Mouse (Mus musculus): ENCODE measurements around the gene Mocs1. TPM values are rescaled to one million over a fixed set of nuclear protein-coding genes. Genes with fewer than 3 reads are reported as not detected.

Mocs1 gene
- polyA plus RNA-seq, 1 experiment from 2014 or later = 8.0 TPM

DNA sequence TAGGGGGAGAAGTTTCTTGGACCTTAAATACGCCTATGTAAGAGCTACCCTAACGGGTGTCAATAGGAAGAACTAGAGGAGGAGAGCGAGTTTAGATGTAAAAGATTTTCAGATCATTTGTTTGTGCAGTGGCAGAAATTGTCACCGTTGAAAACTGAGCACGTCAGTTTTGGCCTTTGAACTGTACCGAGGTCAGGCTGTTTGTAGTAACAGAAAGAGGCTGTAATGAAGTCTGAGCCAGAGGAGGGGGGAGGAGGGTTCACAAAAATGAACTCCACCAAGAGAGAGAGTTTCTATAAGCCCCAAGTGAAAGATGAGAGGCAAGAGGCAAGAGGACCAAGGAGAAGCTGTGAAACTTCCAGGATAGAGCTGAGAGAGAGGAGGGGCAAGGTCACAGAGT is 8.3 kb upstream of the Mocs1 start:
- H3K9me3 ChIP-seq = no peaks in the 10 kb centered on the region
- H3K4me1 ChIP-seq (replicated peaks) = peaks cover 3% of the 10 kb centered on the region; the same call in 1 of the 2 replicates
- no peak overlapping the region for H3K9ac ChIP-seq
- no peaks in the 10 kb centered on the region for H3K27me3 ChIP-seq (replicated peaks)
- WGBS = 57% methylated on average over 6 of the region's 6 CpGs
- no peak overlapping the region for H3K4me3 ChIP-seq (replicated peaks)
- no peak overlapping the region for H3K27ac ChIP-seq
- ATAC-seq = no peak
- no peaks in the 10 kb centered on the region for H3K36me3 ChIP-seq
- H3K4me2 ChIP-seq (replicated peaks) = no peak overlapping the region

- no peak overlapping the region for H3K27ac ChIP-seq
- no peaks in the 10 kb centered on the region for H3K27me3 ChIP-seq (replicated peaks)
- peaks cover 3% of the 10 kb centered on the region; the same call in 1 of the 2 replicates for H3K4me1 ChIP-seq (replicated peaks)
- WGBS = 58% methylated on average over 3 of the region's 3 CpGs
- no peak overlapping the region for H3K4me3 ChIP-seq (replicated peaks)
- no peak overlapping the region for H3K4me2 ChIP-seq (replicated peaks)
- peak; percentile 22 for ATAC-seq
- no peaks in the 10 kb centered on the region for H3K9me3 ChIP-seq
- no peaks in the 10 kb centered on the region for H3K36me3 ChIP-seq
- H3K9ac ChIP-seq = no peak overlapping the region
These were observed 5.7 kb upstream of the Mocs1 start for GRCm38 (mm10) chr17:49422286-49423066.

GRCm38 (mm10) chr17:49423067-49423325 is 5.2 kb upstream of the Mocs1 start:
- Histone ChIP-seq H3K27me3 (replicated peaks) (no peaks in the 10 kb centered on the region), H3K4me2 (replicated peaks) (no peak overlapping the region), H3K36me3 (no peaks in the 10 kb centered on the region), H3K4me1 (replicated peaks) (peaks cover 3% of the 10 kb centered on the region; the same call in 1 of the 2 replicates), H3K27ac (no peak overlapping the region), H3K9me3 (no peaks in the 10 kb centered on the region), H3K4me3 (replicated peaks) (no peak overlapping the region), H3K9ac (no peak overlapping the region)
- 65% methylated on average over 2 of the region's 2 CpGs for WGBS
- peak; percentile 74 for ATAC-seq

- H3K36me3 ChIP-seq = no peaks in the 10 kb centered on the region
- peaks cover 4% of the 10 kb centered on the region; the same call in 1 of the 2 replicates for H3K4me1 ChIP-seq (replicated peaks)
- H3K27me3 ChIP-seq (replicated peaks) = no peaks in the 10 kb centered on the region
- H3K4me3 ChIP-seq (replicated peaks) = no peak overlapping the region
- no peaks in the 10 kb centered on the region for H3K9me3 ChIP-seq
- 90% methylated on average over 3 of the region's 3 CpGs for WGBS
- no peak overlapping the region for H3K4me2 ChIP-seq (replicated peaks)
- no peak overlapping the region for H3K27ac ChIP-seq
- no peak overlapping the region for H3K9ac ChIP-seq
- no peak for ATAC-seq
These were observed 4.3 kb upstream of the Mocs1 start for GRCm38 (mm10) chr17:49423872-49424271.

DNA sequence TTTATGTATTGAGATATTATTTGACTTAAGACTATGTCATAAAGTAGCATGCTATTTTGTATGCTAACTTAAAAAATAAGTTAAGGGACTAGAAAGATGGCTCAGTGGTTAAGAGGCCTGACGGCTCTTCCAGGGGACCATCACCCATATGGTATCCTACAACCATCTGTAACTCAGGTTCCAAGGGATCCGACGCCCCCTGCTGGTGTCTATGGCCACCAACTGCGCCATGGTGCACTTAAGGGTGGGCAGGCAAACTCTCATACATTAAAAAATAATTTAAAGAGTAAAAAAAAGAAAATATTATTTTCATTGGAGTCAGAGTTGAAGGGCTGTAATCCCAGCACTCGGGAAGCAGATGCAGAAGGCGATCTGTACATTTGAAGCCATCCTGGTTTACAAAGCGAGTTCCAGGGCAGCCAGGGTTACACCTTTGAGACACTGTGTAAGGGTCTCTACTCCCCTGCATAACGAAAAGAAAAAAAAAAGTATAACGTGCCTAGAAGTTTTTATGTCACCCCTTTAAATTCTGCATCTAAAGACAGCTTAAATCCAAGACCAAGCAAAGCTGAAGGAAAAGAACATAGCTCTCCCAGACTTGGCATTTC is 427 bp upstream of the Mocs1 start:
- Histone ChIP-seq H3K4me3 (replicated peaks) (peak overlapping the region; percentile 68; the same call in 1 of the 2 replicates), H3K27me3 (replicated peaks) (no peaks in the 10 kb centered on the region), H3K27ac (no peak overlapping the region), H3K9ac (no peak overlapping the region), H3K4me1 (replicated peaks) (peaks cover 27% of the 10 kb centered on the region), H3K36me3 (no peaks in the 10 kb centered on the region), H3K9me3 (no peaks in the 10 kb centered on the region), H3K4me2 (replicated peaks) (peak overlapping the region; percentile 32; the same call in 1 of the 2 replicates)
- ATAC-seq = peak; percentile 7; the same call in 1 of the 2 replicates
- 24% methylated on average over 9 of the region's 9 CpGs for WGBS

DNA sequence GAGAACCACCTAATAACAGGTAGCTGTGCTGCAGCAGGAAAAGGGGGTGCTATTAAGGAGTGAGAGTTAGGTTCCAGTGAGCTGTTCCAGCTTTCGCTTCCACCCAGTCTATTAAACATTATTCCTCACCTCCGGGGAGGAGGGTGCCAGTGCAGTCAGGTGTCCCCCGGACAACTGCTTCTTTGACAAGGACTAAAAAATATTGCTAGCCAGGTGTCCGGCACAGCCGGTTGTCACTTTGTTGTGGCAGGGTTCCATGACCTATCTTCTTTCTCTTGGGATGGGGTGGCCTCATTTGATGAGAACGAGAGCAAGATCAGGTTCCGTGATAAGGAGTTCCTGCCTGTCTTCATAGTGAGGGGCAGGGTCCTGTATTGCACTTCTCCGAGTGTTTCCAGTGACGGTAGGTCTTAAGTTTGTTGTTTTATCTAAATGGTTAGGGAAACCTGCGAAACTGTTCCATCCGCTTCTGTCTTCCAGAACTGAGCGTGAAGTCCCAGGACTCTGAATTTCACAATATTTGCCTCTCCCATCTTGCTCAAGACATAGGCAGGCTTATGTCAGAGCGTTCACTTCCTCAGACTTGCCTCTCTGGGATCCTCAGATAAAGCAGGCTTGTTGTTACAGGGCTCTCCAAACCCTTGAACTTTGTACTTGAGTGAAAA is 721 bp downstream of the Mocs1 start:
- H3K9me3 ChIP-seq = no peaks in the 10 kb centered on the region
- peak overlapping the region; percentile 76 for H3K9ac ChIP-seq
- no peaks in the 10 kb centered on the region for H3K36me3 ChIP-seq
- H3K4me2 ChIP-seq (replicated peaks) = peak overlapping the region; percentile 75
- WGBS = 21% methylated on average over 13 of the region's 13 CpGs
- H3K4me3 ChIP-seq (replicated peaks) = peak overlapping the region; percentile 68
- no peaks in the 10 kb centered on the region for H3K27me3 ChIP-seq (replicated peaks)
- H3K27ac ChIP-seq = peak overlapping the region; percentile 74
- peak; percentile 63 for ATAC-seq
- H3K4me1 ChIP-seq (replicated peaks) = peaks cover 30% of the 10 kb centered on the region

DNA sequence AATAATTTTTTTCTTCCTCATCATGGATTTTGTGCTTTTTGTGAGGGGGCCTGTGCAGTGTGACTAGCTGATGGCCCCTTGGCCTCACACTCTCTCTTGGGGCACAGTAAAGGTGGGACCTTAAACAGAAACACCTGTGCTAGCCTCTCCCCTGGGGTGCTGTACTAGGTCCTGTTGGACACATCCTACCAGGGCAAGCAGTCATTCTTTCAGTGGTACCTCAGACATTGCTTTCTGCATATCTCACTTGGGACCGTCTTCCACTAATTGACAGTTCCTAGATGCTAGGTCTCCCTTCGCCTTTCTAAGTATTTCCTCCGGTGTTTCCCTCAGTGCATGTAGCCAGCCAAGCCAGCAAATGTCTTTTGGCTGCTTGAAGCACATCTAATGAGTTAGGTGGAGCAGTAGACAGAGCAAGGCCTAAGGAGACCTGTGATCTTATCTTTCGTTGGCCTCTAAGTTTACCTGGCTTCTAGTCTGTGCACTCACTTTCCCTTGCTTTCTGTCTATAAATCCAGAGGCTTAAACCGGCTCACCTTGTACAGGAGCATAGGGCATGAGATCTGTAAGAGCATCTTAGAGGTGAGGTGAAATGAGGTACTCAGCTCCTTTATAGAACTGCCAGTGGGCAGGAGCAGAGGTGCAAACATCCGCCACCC is 1.4 kb downstream of the Mocs1 start:
- 74% methylated on average over 6 of the region's 6 CpGs for WGBS
- Histone ChIP-seq H3K36me3 (no peaks in the 10 kb centered on the region), H3K4me3 (replicated peaks) (peak overlapping the region; percentile 68), H3K27ac (0 out of 2 replicates have a peak overlapping the region, but pooled peaks have one; percentile 74), H3K4me1 (replicated peaks) (peaks cover 30% of the 10 kb centered on the region), H3K9ac (peak overlapping the region; percentile 76; the same call in 1 of the 2 replicates), H3K9me3 (no peaks in the 10 kb centered on the region), H3K4me2 (replicated peaks) (peak overlapping the region; percentile 75), H3K27me3 (replicated peaks) (no peaks in the 10 kb centered on the region)
- ATAC-seq = peak; percentile 20

GRCm38 (mm10) chr17:49430136-49430535 is 2.0 kb downstream of the Mocs1 start:
- 0 out of 2 replicates have a peak overlapping the region, but pooled peaks have one; percentile 5 for H3K4me3 ChIP-seq (replicated peaks)
- H3K27ac ChIP-seq = 0 out of 2 replicates have a peak overlapping the region, but pooled peaks have one; percentile 74
- H3K9me3 ChIP-seq = no peaks in the 10 kb centered on the region
- no peaks in the 10 kb centered on the region for H3K27me3 ChIP-seq (replicated peaks)
- ATAC-seq = no peak
- H3K4me2 ChIP-seq (replicated peaks) = peak overlapping the region; percentile 75
- peaks cover 30% of the 10 kb centered on the region for H3K4me1 ChIP-seq (replicated peaks)
- peaks cover 3% of the 10 kb centered on the region for H3K36me3 ChIP-seq
- 61% methylated on average over 6 of the region's 6 CpGs for WGBS
- H3K9ac ChIP-seq = no peak overlapping the region; the same call in 1 of the 2 replicates

DNA sequence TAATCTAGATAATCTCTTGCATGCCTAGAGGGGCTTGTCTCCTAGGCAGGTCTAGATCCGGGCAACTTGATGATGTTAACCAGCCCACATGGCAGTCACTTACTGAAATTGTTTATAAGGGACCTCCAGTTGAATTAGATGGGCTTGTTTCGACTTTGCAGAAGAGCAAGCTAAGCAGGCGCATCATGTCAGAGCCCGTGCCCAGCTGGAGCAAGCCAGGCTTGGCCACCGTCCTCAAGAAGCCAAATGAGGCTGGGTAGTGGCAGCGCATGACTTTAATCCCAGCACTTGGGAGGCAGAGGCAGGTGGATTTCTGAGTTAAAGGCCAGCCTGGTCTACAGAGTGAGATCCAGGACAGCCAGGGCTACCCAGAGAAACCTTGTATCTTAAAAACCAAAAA is 3.0 kb downstream of the Mocs1 start:
- Histone ChIP-seq H3K27ac (no peak overlapping the region), H3K4me1 (replicated peaks) (peaks cover 30% of the 10 kb centered on the region), H3K36me3 (peaks cover 11% of the 10 kb centered on the region), H3K9me3 (no peaks in the 10 kb centered on the region), H3K27me3 (replicated peaks) (no peaks in the 10 kb centered on the region), H3K4me2 (replicated peaks) (no peak overlapping the region), H3K9ac (no peak overlapping the region), H3K4me3 (replicated peaks) (no peak overlapping the region)
- 79% methylated on average over 6 of the region's 6 CpGs for WGBS
- ATAC-seq = no peak

GRCm38 (mm10) chr17:49432071-49432711 is 4.0 kb downstream of the Mocs1 start:
- Histone ChIP-seq H3K4me3 (replicated peaks) (no peak overlapping the region), H3K4me1 (replicated peaks) (peaks cover 30% of the 10 kb centered on the region), H3K27ac (no peak overlapping the region), H3K9ac (no peak overlapping the region), H3K9me3 (no peaks in the 10 kb centered on the region), H3K4me2 (replicated peaks) (no peak overlapping the region), H3K27me3 (replicated peaks) (no peaks in the 10 kb centered on the region), H3K36me3 (peaks cover 11% of the 10 kb centered on the region)
- 40% methylated on average over 4 of the region's 4 CpGs for WGBS
- ATAC-seq = peak; percentile 3; the same call in 1 of the 2 replicates

GRCm38 (mm10) chr17:49433071-49433470 is 4.9 kb downstream of the Mocs1 start:
- 99% methylated on average over 6 of the region's 6 CpGs for WGBS
- H3K27me3 ChIP-seq (replicated peaks) = no peaks in the 10 kb centered on the region

More at GRCm38 (mm10) chr17:49433071-49433470, 4.9 kb downstream of the Mocs1 start:
- H3K27ac ChIP-seq = no peak overlapping the region
- peaks cover 11% of the 10 kb centered on the region for H3K36me3 ChIP-seq
- H3K9me3 ChIP-seq = no peaks in the 10 kb centered on the region
- no peak overlapping the region for H3K4me3 ChIP-seq (replicated peaks)
- H3K9ac ChIP-seq = no peak overlapping the region
- H3K4me1 ChIP-seq (replicated peaks) = peaks cover 30% of the 10 kb centered on the region
- no peak overlapping the region for H3K4me2 ChIP-seq (replicated peaks)
- ATAC-seq = no peak
